Mouse (Mus musculus): Measurements from ENCODE around the gene Slc35e3. TPM values are rescaled to one million over a fixed set of nuclear protein-coding genes. Genes with fewer than 3 reads are reported as not detected.
"Not testable (repeated sequence)": the region's sequence is repeated elsewhere in the genome, so short reads cannot be mapped to it uniquely, and the experiment has no call there.

Slc35e3 gene
- polyA plus RNA-seq, 2 experiments from 2014 or later: 2.1 to 2.8 TPM

DNA sequence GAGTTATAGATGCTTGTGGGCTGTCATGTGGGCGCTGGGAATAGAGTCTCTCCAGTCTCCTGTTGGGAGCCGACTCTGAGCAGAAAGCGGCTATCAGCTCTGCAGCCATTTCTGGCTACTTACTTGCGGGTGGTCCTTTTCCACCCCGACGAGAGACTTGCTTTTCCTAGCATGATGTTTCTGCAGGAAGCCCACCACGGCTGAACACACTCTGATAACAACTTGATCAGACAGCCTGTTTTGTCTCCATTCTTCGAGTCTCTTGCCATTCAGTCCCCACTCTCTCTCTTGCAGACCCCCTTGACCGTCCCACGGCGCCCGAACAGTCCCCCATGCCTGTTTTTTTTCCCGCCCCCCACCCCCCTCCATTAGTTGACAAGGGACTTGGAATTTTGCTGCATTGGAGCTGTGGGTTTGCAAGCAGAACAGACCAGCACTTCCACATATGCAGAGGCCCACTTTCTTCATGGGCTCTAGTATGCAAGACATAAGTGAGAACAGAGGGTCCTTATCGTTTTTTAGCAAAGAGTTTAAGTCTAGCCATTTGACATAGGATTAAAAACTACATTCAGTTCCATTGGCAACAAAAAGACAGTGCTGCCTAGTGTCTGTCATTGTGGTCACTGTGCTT, 13.1 kb downstream of the Slc35e3 start:
- ATAC-seq: no peak

DNA sequence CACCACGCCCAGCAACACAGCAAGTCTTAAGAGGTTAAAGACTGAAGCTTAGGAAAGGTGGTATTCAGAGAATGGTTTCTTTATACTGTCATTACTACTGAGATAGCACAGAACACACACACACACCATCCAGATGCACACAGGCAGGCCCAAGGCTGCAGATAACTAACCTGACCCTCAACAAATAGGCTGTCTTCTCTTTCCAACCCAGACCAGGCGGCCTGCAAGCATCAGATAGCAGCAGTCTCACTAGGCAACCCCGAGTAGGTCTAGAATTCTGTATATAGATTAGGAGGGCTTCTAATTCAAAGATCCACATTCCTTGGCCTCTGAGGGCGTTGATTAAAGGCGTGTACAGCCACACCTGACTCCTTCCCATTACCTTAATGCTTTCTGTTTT, 14.0 kb downstream of the Slc35e3 start:
- no peak for ATAC-seq

DNA sequence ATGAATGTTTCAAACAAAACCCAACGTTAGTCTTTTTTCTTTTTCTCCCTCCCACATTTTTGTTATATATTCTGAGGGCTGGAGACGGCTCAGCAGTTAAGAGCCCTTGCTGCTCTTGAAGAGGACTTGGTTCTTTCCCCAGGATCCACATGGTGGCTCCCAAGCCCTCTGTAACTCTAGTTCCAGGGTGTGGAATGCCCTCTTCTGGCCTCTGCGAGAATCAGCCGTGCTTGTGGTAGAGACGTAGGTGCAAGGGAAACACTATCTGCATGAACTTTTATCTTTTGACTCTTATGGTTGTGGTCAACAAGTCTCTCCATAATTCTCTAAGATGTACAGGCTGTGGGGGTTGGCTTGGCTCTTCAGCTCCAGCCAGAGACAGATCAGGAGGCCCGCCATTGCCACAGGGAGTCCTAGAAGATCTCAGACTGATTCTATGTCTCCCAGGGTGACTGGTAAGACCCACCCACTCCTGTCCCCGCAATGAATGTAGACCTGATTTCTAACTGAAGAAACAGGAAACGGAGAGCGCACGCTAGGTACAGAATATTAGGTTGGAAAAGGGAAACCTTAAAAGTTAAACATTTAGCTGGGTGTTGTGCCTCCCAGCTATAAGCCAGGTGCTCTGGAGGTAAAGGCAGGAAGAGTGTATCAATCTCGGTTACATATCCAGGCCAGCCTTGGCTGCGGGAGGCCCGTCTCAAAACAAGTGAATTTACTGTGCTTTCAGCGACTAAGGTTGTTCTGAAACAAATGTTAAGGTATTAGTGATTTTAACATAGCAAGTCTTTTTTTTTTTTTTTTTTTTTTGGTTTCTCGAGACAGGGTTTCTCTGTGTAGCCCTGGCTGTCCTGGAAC, 14.7 kb downstream of the Slc35e3 start:
- ATAC-seq: peak; percentile 93

DNA sequence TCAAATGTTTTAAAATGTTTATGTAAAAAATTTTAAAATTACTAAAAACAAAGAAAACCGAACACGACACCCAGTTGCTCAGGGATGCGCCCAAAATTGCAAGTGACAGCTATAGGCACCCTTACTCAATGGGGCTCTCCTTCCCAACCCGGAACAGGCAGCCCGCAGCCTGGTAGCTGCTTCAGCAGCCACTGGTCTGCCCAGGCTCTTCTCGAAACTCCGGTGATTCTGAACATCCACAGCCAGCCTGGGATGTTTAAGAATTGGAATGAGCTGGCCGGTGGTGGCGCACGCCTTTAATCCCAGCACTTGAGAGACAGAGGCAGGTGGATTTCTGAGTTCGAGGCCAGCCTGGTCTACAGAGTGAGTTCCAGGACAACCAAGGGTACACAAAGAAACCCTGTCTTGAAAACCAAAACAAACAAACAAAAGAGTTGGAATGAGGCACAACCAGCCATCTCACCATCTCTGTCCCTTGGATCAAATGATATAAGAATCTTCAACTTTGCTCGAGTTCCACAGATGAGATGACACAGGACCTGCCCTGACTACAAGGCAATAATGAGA, 15.4 kb downstream of the Slc35e3 start:
- ATAC-seq: no peak

DNA sequence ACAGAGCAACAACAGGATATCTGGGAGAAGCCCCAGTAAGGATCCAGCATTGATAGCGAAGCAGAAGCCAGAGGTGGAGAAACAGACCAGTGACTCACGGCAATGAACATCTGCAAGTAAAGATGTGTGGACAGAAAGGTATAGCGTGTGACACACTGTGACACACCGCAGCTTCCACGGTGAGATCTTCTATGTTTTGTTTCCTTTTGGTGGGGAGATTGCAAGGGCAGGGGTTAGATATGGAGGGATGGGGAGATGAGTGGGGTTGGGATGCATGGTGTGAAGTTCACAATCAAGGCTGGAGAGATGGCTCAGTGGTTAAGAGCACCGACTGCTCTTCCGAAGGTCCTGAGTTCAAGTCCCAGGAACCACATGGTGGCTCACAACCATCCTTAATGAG, 16.0 kb downstream of the Slc35e3 start:
- ATAC-seq: no peak

DNA sequence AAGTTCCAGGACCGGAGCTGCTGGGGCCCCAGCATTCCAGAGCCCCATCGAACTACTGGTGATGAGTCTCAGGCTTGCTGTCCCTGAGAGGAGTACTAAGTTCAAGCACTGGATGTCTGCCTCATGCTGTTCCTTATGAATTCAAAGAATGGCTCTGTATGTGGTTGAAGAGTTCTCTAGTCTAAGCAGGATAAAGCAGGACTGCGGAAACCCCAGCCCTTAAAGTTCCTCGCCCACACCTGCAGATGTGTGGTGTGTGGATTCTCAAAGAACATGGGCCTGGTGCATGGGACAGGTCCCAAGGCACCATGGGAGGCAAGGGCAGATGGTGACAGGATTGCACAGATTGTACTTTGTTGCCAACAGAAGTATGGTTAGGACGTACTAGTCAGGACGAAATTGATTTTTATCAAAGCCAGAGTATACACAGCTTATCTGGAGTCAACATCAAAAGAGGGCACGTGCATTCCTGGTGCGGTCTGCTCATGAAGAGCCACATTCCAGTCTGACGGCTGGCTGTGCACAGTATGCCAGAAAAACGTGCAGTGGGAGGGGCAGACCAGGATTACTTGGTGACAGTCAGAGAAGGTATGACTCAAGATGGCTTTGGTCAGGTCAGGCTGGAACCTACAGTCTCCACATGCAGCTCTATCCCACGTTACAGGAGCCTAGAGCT, 16.9 kb downstream of the Slc35e3 start:
- ATAC-seq: no peak

DNA sequence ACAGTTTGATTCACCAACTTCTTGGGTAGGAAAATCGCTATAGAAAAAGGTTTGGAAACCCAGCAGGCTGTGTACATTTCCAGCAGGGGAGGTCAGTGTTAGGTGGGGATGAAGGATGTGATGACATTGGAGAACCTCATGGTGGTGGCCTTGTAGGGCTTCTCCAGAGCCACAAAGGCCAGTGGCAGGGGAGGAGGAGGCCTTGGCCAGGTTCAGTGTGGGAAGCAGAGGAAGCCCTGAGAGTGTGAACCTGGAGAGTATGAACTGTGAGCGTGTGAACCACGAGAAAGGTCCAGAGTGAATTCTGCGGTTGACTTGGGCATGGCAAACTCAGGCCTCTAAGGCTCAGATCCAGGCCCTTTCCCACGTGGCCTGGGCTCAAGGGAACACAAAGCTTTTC, 17.6 kb downstream of the Slc35e3 start:
- ATAC-seq: no peak

DNA sequence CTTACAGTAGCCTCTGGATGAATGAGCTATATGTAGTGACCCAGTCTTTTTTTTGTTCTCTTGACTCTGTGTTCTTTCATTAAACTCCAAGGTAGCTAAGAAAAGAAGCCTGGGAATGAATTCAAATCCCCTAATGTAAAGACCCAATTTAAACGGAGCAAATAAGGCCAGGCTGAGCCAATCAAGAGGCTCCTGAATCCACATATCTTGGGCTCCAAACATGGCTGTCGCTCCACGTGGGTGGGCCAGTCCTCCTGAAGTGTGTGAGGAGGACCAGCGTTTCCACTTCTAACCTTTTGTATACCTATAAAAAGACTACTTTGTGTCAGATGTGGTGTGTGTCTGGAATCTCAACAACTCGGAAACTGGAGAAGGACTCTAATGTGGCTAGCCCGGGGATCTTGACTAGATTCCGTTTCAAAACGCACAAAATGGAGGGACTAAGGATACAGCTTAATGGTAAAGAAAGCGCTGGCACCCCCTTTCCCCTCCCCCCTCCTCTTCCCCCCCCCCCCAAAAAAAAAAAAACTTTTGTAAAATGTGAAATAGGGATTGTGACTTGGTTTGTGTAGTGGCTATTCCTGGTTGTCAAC, 18.6 kb downstream of the Slc35e3 start:
- ATAC-seq: no peak

DNA sequence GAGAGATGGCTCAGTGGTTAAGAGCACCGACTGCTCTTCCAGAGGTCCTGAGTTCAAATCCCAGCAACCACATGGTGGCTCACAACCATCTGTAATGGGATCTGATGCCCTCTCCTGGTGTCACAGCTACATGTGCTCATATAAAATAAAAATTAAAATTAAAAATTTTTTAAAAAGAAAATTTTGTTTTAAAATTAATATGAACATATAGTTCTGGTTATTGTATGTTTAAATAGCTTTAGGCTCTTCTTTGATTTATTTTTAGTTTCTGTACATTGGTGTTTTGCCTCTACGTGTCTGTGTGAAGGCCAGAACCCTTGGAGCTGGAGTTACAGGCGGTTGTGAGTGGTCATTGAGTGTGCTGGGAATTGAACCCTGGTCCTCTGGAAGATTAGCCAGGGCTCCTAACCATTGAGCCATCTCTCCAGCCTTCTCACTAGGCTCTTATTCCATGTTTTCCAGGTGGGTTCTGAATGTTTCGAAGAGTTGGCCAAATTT, 19.2 kb downstream of the Slc35e3 start:
- ATAC-seq: no peak

DNA sequence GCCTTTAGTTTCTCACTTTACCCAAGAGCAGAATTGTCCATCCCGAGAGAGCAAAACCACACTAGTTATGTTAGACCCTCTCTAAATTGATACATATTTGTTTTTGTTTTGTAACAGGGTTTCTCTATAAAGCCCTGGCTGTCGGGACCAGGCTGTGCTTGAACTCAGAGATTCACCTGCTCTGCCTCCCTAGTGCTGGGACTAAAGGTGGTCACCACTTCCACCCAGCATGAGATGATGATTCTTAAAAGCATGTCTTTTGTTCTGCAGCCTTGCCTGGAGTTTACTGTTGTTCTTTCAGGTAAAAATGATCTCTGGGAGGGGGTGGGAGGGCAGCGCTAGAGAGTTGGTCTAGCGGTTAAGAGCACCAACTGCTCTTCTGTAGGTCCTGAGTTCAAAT, 19.8 kb downstream of the Slc35e3 start:
- no peak for ATAC-seq

DNA sequence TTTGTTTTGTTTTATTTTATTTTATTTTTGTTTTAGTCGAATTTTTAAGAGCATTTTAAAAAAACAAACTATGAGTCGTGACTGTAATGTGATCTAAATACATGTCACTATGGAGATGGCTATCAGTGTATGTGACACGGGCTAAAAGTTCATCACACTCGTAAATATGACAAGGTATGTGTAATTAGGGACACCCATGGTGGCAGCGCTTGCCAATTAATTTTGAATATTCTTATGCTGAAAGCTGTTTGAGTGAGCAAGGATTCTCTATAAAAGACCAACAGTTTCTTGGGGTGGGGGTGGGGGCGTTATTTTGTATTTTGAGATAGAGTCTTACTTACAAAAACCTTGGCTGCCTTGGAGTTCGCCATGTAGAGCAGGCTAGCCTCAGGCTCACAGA, 20.5 kb downstream of the Slc35e3 start:
- ATAC-seq: no peak

DNA sequence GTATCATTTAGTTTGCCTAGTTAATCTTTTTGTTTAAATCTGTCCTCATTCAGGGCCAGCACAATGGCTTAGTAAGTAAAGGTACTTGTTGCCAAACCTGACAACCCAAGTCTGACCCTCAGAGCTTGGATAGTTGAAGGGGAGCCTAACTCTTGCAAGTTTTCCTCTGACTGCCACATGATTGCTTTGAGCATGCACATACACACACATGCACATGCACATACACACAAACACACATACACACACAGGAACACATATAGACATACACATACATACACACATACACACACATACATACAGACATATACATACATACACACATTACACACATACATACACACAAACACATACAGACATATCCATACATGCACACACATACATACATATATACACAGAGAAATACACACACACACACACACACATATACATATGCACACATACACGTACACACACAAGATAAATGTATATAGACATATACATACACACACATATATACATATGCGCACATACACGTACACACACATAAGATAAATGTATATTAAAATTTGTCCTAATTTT, 21.3 kb downstream of the Slc35e3 start:
- no peak for ATAC-seq

DNA sequence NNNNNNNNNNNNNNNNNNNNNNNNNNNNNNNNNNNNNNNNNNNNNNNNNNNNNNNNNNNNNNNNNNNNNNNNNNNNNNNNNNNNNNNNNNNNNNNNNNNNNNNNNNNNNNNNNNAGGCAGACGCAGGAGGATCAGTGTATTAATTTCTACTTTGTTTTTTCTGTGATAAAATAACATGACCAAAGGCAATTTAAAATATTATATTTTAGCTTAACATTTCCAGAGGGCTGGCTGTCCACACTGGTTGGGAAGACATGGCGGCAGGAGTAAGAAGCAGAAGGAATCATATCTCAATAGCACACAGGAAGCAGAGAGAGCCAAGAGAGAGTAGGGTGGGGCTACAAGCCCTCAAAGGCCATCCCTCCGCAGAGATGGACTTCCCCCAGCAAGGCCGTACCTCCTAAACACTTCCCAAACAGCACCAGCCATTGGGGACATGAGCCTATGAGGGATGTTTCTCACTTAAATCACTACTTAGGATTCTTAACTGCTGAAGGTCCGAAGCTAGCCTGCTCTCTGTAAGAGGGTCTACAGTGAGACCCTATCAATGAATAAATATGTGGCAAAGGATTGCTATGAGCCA, 21.9 kb downstream of the Slc35e3 start:
- no peak for ATAC-seq

DNA sequence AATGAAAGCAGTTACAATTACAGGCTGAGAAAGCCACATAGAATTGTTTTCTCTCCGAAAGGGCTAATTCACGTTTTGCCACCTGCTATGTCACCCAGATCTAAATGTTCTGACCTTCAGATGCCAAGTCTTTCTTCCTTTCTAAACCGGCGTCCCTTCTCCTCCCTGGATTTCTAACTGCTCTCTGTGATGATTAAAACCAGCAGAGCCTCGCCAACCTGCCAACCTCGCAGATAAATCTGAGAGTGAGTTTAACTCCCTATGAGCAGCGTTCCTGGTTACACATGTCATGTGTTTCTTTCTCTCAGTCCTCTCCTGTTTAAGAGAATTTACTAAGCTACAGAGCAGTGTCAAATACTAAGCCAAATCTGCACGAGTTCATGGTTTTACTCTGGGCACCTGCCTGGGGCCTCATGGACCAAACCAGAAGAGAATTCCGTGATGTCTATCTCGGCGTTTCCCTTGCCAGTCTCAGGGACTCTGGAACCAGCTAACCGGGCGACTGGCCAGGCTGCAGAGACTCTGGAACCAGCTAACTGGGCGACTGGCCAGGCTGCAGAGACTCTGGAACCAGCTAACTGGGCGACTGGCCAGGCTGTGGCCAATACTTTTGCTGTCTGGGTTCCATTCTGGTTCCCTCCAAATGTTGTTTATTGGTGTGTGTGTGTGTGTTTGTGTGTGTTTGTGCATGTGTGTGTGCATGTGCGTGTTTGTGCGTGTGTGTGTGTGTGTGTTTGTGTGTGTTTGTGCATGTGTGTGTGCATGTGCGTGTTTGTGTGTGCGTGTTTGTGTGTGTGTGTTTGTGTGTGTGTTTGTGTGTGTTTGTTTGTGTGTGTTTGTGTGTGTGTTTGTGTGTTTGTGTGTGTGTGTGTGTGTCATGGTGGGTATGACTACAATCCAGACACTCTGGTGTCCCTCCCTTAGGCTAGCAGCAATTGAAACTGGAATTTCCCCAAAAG, 27.7 kb downstream of the Slc35e3 start:
- no peak for ATAC-seq

DNA sequence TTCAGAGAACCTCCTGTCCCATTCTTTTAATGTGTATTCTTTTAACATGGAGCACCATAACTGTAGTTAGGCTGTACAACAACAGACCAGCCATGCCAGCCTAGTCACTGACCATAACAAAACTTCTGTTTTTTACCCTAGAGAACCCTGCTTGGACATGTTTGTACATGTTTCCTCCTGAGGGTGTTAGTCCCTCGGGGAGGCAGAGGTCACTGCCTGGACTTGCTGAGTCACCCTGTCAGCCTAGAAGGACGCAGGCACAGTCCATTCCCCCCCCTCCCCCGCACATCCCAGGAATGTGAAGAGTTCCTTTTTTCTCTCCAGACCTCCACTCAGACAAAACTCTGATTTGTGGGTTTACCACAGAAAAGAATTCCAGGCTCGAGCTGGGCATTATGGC, 28.6 kb downstream of the Slc35e3 start:
- no peak for ATAC-seq

DNA sequence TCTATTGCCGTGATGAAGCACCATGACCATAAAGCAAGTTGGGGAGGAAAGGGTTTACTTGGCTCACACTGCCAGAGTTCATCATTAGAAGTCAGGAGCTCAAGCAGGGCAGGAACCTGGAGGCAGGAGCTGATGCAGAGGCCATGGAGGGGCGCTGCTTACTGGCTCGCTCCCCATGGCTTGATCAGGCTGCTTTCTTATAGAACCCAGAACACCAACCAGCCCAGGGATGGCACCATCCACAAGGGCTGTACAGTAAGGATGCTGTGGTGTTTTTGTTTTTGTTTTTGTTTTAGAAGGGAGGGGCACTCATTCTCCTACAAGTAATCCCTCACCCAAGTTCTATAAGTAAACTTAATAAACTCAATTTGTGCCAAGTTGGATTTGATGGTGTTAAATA, 29.5 kb downstream of the Slc35e3 start:
- ATAC-seq: no peak

DNA sequence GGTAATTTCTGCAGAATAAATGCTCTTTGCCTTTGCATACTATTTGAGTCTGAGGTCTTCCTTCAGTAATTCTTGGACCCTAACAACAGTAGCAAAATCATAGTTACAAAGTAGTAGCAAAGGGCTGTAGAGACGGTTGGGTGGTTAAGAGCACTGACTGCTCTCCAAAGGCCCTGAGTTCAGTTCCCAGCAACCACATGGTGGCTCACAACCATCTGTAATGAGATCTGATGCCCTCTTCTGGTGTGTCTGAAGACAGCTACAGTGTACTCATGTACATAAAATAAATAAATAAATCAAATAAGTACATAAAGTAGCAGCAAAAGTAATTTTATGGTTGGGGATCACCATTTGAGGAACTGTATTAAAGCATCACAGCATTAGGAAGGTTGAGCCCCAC, 30.5 kb downstream of the Slc35e3 start:
- ATAC-seq: not testable (repeated sequence)

DNA sequence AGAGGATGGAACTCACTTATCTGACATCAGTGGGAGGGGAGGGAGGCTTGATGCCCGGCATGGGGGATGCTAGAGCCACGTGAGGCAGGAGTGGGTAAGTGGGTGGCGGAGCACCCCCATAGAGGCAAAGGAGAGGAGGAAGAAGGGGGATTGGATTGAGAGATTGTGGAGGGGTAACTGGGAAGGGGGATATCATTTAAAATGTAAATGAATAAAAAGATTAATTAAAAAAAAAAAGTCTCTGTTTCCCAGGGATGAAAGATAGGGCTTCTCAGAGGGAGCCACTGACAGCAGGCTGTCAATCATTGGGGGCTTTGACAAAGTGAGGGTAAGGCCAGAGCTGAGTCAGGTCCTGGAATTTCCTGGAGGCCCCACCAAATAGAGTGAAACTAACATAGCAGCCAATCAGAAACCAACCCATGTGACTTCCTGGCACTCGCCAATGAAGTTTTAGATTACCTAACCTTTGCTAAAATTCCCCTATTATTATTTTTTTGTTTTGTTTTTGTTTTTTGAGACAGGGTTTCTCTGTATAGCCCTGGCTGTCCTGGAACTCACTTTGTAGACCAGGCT, 31.2 kb downstream of the Slc35e3 start:
- no peak for ATAC-seq

DNA sequence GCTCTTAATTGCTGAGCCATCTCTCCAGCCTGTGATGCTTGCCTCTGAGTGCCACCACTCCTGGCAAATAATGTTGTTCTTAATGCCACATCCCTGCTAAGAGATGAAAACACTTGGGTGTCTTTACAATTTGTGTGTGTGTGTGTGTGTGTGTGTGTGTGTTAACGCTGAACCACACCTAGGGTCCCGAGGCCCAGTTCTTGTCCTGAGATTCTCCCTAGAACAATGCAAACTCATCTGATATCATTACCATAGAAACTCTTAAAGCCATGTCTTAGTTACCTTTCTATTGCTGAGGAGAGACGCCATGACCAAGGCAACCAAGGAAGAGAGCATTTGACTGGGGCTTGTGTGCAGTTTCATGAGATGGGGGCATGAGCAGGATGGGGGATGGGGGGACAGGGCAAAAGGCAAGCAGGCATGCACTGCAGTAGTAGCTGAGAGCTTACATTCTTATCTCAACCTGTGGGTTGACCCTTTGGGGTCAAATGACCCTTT, 32.1 kb downstream of the Slc35e3 start:
- ATAC-seq: no peak

DNA sequence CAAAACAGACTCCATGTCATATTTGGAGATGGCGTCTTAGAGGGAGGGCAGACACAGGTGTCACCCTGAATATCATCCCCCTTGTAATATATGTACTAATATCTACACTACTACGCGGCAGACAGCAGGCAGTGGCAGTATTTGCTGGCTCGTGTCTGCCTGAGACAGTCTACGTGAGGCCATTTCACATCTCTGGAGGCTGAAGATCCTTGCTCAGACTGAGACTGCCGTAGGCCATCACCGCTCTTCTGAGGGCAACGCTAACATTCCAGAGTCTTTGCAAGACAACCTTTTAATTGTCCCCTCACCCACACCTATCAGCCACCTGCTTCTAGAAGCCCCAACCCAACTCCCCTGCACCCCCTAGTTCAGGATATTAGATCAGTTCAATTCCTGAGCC, 32.7 kb downstream of the Slc35e3 start:
- no peak for ATAC-seq

Measured in CD4-positive, CD25-positive, alpha-beta regulatory T cell, adult 4 months (primary cell).